Mouse (Mus musculus) myocyte (in vitro differentiated cells): ENCODE results near the gene Tspyl3.

Experiments
- POLR2AphosphoS2 ChIP-seq: IDR thresholded peaks from one replicate; pipeline ENCODE4 v1.6.1; 2011; ENCODE audit warnings: low read depth, control low read depth; ENCODE audit not compliant: insufficient read length
- TCF3 ChIP-seq: IDR thresholded peaks from one replicate; pipeline ENCODE4 v1.6.1; 2011; ENCODE audit warnings: low read depth, control low read depth; ENCODE audit not compliant: insufficient read length

DNA sequence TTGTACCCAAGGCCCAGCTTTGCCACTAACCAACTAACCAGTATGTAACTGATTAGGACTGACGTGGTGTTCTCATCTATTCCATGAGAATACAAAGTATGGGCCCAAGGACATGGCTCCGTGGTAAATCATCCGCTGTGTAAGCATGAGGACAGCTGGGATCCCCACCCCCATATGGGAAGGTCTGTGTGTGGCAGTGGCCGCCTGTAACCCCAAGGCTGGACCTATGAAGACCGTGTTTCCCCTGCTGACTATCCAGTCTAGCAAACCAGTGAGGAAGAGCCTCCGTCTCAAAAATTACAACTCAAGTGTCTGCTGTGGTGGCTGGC lies 49.6 kb upstream of the Tspyl3 start:
- TF ChIP-seq POLR2AphosphoS2: no peak
- TF ChIP-seq TCF3: no peak
